Mouse (Mus musculus): ENCODE results near the gene Epb41l1. TPM values are rescaled to one million over a fixed set of nuclear protein-coding genes. Genes with fewer than 3 reads are reported as not detected.

Gene Epb41l1
- polyA plus RNA-seq, 1 experiment from 2014 or later = 1.4 TPM

GRCm38 (mm10) chr2:156487589-156488160 lies 67.0 kb downstream of the Epb41l1 start:
- Histone ChIP-seq H3K4me2 (no peak overlapping the region), H3K9ac (no peak overlapping the region), H3K4me3 (no peak overlapping the region), H3K36me3 (no peaks in the 10 kb centered on the region), H3K4me1 (replicated peaks) (peaks cover 23% of the 10 kb centered on the region), H3K9me3 (replicated peaks) (peaks cover 5% of the 10 kb centered on the region; the same call in 1 of the 2 replicates), H3K27me3 (replicated peaks) (peaks cover 3% of the 10 kb centered on the region), H3K27ac (ENCODE audit: poor library complexity, severe bottlenecking) (no peak overlapping the region)
- peak; percentile 38; the same call in 1 of the 2 replicates for ATAC-seq (ENCODE audit: insufficient number of reproducible peaks, low FRiP score)
- 73% methylated on average over 10 of the region's 10 CpGs for WGBS

GRCm38 (mm10) chr2:156488166-156488814 lies 67.6 kb downstream of the Epb41l1 start:
- H3K4me3 ChIP-seq = no peak overlapping the region
- 81% methylated on average over 8 of the region's 8 CpGs for WGBS
- no peak overlapping the region for H3K9ac ChIP-seq
- H3K9me3 ChIP-seq (replicated peaks) = peaks cover 5% of the 10 kb centered on the region; the same call in 1 of the 2 replicates
- no peak for ATAC-seq (ENCODE audit: insufficient number of reproducible peaks, low FRiP score)
- H3K4me2 ChIP-seq = no peak overlapping the region
- H3K4me1 ChIP-seq (replicated peaks) = peaks cover 25% of the 10 kb centered on the region
- no peak overlapping the region for H3K27ac ChIP-seq (ENCODE audit: poor library complexity, severe bottlenecking)
- no peaks in the 10 kb centered on the region for H3K36me3 ChIP-seq
- peaks cover 3% of the 10 kb centered on the region for H3K27me3 ChIP-seq (replicated peaks)

- no peaks in the 10 kb centered on the region for H3K27me3 ChIP-seq (replicated peaks)
- H3K4me3 ChIP-seq = no peak overlapping the region
- H3K9ac ChIP-seq = 0 out of 2 replicates have a peak overlapping the region, but pooled peaks have one; percentile 36
- H3K4me1 ChIP-seq (replicated peaks) = peaks cover 30% of the 10 kb centered on the region
- ATAC-seq (ENCODE audit: insufficient number of reproducible peaks, low FRiP score) = no peak
- peak overlapping the region; percentile 44 for H3K4me2 ChIP-seq
- no peak overlapping the region for H3K27ac ChIP-seq (ENCODE audit: poor library complexity, severe bottlenecking)
- peaks cover 5% of the 10 kb centered on the region for H3K36me3 ChIP-seq
- 41% methylated on average over 11 of the region's 11 CpGs for WGBS
- H3K9me3 ChIP-seq (replicated peaks) = no peaks in the 10 kb centered on the region
These were observed 69.5 kb downstream of the Epb41l1 start for GRCm38 (mm10) chr2:156490176-156490575.

- Histone ChIP-seq H3K4me2 (no peak overlapping the region), H3K27ac (ENCODE audit: poor library complexity, severe bottlenecking) (no peak overlapping the region), H3K4me1 (replicated peaks) (peaks cover 30% of the 10 kb centered on the region), H3K9me3 (replicated peaks) (no peaks in the 10 kb centered on the region), H3K36me3 (peaks cover 14% of the 10 kb centered on the region), H3K9ac (no peak overlapping the region), H3K4me3 (no peak overlapping the region), H3K27me3 (replicated peaks) (0 out of 2 replicates have a peak, but pooled peaks cover 7% of the 10 kb centered on the region)
- no peak for ATAC-seq (ENCODE audit: insufficient number of reproducible peaks, low FRiP score)
- WGBS = 75% methylated on average over 5 of the region's 5 CpGs
These were observed 71.1 kb downstream of the Epb41l1 start for GRCm38 (mm10) chr2:156491796-156492195.

- ATAC-seq (ENCODE audit: insufficient number of reproducible peaks, low FRiP score) = no peak
- Histone ChIP-seq H3K4me3 (no peak overlapping the region), H3K9me3 (replicated peaks) (no peaks in the 10 kb centered on the region), H3K27me3 (replicated peaks) (0 out of 2 replicates have a peak, but pooled peaks cover 7% of the 10 kb centered on the region), H3K36me3 (peaks cover 21% of the 10 kb centered on the region), H3K4me1 (replicated peaks) (peaks cover 23% of the 10 kb centered on the region), H3K27ac (ENCODE audit: poor library complexity, severe bottlenecking) (peak overlapping the region; percentile 34; the same call in 1 of the 2 replicates), H3K9ac (no peak overlapping the region), H3K4me2 (no peak overlapping the region)
- 52% methylated on average over 9 of the region's 9 CpGs for WGBS
These were observed 73.1 kb downstream of the Epb41l1 start for GRCm38 (mm10) chr2:156493766-156494165.

- Histone ChIP-seq H3K36me3 (peaks cover 24% of the 10 kb centered on the region), H3K27ac (ENCODE audit: poor library complexity, severe bottlenecking) (peak overlapping the region; percentile 41; the same call in 1 of the 2 replicates), H3K9me3 (replicated peaks) (no peaks in the 10 kb centered on the region), H3K4me2 (no peak overlapping the region), H3K4me1 (replicated peaks) (peaks cover 23% of the 10 kb centered on the region), H3K27me3 (replicated peaks) (0 out of 2 replicates have a peak, but pooled peaks cover 7% of the 10 kb centered on the region), H3K4me3 (no peak overlapping the region), H3K9ac (no peak overlapping the region)
- peak; percentile 86 for ATAC-seq (ENCODE audit: insufficient number of reproducible peaks, low FRiP score)
- 71% methylated on average over 9 of the region's 9 CpGs for WGBS
These were observed 73.8 kb downstream of the Epb41l1 start for GRCm38 (mm10) chr2:156494465-156494864.

GRCm38 (mm10) chr2:156494875-156495274 lies 74.2 kb downstream of the Epb41l1 start:
- Histone ChIP-seq H3K27me3 (replicated peaks) (0 out of 2 replicates have a peak, but pooled peaks cover 7% of the 10 kb centered on the region), H3K4me2 (no peak overlapping the region), H3K27ac (ENCODE audit: poor library complexity, severe bottlenecking) (peak overlapping the region; percentile 41; the same call in 1 of the 2 replicates), H3K9me3 (replicated peaks) (no peaks in the 10 kb centered on the region), H3K4me1 (replicated peaks) (peaks cover 21% of the 10 kb centered on the region), H3K9ac (no peak overlapping the region), H3K4me3 (no peak overlapping the region), H3K36me3 (peaks cover 25% of the 10 kb centered on the region)
- 80% methylated on average over 12 of the region's 12 CpGs for WGBS
- peak; percentile 90 for ATAC-seq (ENCODE audit: insufficient number of reproducible peaks, low FRiP score)

GRCm38 (mm10) chr2:156496816-156497566 lies 76.3 kb downstream of the Epb41l1 start:
- no peak overlapping the region for H3K4me3 ChIP-seq
- H3K4me2 ChIP-seq = no peak overlapping the region
- ATAC-seq (ENCODE audit: insufficient number of reproducible peaks, low FRiP score) = no peak
- no peaks in the 10 kb centered on the region for H3K9me3 ChIP-seq (replicated peaks)
- 71% methylated on average over 5 of the region's 5 CpGs for WGBS
- H3K36me3 ChIP-seq = peaks cover 29% of the 10 kb centered on the region
- 0 out of 2 replicates have a peak, but pooled peaks cover 7% of the 10 kb centered on the region for H3K27me3 ChIP-seq (replicated peaks)
- H3K27ac ChIP-seq (ENCODE audit: poor library complexity, severe bottlenecking) = no peak overlapping the region
- H3K4me1 ChIP-seq (replicated peaks) = peaks cover 7% of the 10 kb centered on the region
- H3K9ac ChIP-seq = no peak overlapping the region

- Histone ChIP-seq H3K4me2 (no peak overlapping the region), H3K4me3 (no peak overlapping the region), H3K9ac (no peak overlapping the region), H3K36me3 (peaks cover 29% of the 10 kb centered on the region), H3K4me1 (replicated peaks) (peaks cover 7% of the 10 kb centered on the region; the same call in 1 of the 2 replicates), H3K27me3 (replicated peaks) (0 out of 2 replicates have a peak, but pooled peaks cover 7% of the 10 kb centered on the region), H3K27ac (ENCODE audit: poor library complexity, severe bottlenecking) (no peak overlapping the region), H3K9me3 (replicated peaks) (no peaks in the 10 kb centered on the region)
- 48% methylated on average over 5 of the region's 5 CpGs for WGBS
- ATAC-seq (ENCODE audit: insufficient number of reproducible peaks, low FRiP score) = no peak
These were observed 77.2 kb downstream of the Epb41l1 start for GRCm38 (mm10) chr2:156497915-156498314.

- Histone ChIP-seq H3K4me2 (no peak overlapping the region), H3K27me3 (replicated peaks) (0 out of 2 replicates have a peak, but pooled peaks cover 4% of the 10 kb centered on the region), H3K27ac (ENCODE audit: poor library complexity, severe bottlenecking) (no peak overlapping the region), H3K4me1 (replicated peaks) (no peaks in the 10 kb centered on the region), H3K9ac (no peak overlapping the region), H3K36me3 (peaks cover 30% of the 10 kb centered on the region; the same call in 1 of the 2 replicates), H3K9me3 (replicated peaks) (no peaks in the 10 kb centered on the region), H3K4me3 (no peak overlapping the region)
- 80% methylated on average over 1 of the region's 1 CpGs for WGBS
- ATAC-seq (ENCODE audit: insufficient number of reproducible peaks, low FRiP score) = no peak
These were observed 80.3 kb downstream of the Epb41l1 start for GRCm38 (mm10) chr2:156501025-156501424.

- 73% methylated on average over 13 of the region's 13 CpGs for WGBS
- H3K27ac ChIP-seq (ENCODE audit: poor library complexity, severe bottlenecking) = no peak overlapping the region
- no peak overlapping the region for H3K9ac ChIP-seq
- no peak overlapping the region for H3K4me2 ChIP-seq
- H3K4me3 ChIP-seq = no peak overlapping the region
- ATAC-seq (ENCODE audit: insufficient number of reproducible peaks, low FRiP score) = no peak
- peaks cover 30% of the 10 kb centered on the region for H3K36me3 ChIP-seq
- no peaks in the 10 kb centered on the region for H3K4me1 ChIP-seq (replicated peaks)
- no peaks in the 10 kb centered on the region for H3K9me3 ChIP-seq (replicated peaks)
- no peaks in the 10 kb centered on the region for H3K27me3 ChIP-seq (replicated peaks)
These were observed 84.8 kb downstream of the Epb41l1 start for GRCm38 (mm10) chr2:156505533-156505932.
